Mouse (Mus musculus) hematopoietic stem cell, adult 5-6 weeks (primary cell): ENCODE measurements around the gene P3h4. TPM values are rescaled to one million over a fixed set of nuclear protein-coding genes. Genes with fewer than 3 reads are reported as not detected.
A peak's percentile ranks its signal among the peaks of the same experiment; 100 is the strongest.

Experiments used
- ATAC-seq, 2 experiments: fragments of 125-278 bp in 1 of 2; replicated peaks in 1 of 2; 2 replicates each; pipeline ENCODE4 v1.8.0; 2016 to 2017; ENCODE audit warnings: inconsistent platforms in 2 of 2, mild to moderate bottlenecking in 2 of 2, moderate number of reproducible peaks in 2 of 2, low read depth in 1 of 2, moderate TSS enrichment in 1 of 2; ENCODE audit not compliant: low FRiP score in 2 of 2, poor library complexity in 2 of 2, severe bottlenecking in 2 of 2, insufficient read depth in 1 of 2, low TSS enrichment in 1 of 2
- total RNA-seq: library from RNA; stranded (forward); fragments of 172-1452, 232-1000 nt; gene quantifications from 2 replicates; pipeline ENCODE4 v1.2.3, GENCODE M21; 2017

P3h4 gene
- total RNA-seq: 0.65 and 2.7 TPM in 2 replicates

DNA sequence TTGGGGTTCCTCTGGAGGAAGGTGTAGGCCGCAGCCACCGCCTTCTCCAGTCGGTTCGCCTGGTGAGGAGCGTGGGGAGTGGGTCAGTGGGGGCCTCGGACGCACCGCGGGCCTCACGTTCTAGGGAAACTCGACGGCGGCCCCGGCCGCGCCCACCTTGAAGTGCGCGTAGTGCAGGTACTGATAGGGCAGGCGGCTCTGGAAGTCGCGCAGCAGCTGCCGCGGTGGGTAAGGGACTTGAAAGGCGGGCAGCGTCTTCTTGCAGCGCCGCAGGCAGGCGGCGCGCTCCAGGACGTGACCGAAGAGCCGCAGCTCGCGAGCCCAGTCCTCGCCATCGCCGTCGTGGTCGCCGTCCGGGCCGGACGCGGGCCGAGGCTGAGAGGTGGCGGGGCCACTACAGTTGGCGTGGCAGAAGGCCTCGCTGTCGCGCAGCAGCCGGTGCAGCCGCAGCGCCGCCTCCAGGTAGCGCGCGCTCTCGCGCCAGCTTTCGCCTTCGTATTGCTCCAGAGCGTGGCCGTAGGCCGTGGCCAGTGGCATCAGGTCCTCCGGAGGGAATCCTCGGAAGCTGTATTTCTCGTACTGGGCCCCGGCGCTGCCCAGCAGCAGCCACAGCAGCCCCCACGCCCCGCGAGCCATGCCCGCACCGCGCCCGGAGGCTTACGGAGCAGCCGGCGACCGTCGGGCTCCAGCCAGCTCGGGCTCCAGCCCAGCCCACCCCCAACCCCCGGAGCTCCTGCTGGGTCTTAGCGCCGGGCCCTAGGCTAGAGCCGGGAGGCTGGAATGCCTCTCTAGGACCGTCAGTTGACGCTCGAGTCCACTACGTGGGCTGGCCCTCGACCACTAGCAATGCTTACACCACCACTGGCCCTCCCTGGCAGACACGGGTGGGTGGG is at the start of gene P3h4:
TSS of gene P3h4 (minus strand) at position 816 of the 893 bp plus-strand sequence.
- peak; percentile 19 to 64; a peak in 2 of 4 replicates for ATAC-seq

DNA sequence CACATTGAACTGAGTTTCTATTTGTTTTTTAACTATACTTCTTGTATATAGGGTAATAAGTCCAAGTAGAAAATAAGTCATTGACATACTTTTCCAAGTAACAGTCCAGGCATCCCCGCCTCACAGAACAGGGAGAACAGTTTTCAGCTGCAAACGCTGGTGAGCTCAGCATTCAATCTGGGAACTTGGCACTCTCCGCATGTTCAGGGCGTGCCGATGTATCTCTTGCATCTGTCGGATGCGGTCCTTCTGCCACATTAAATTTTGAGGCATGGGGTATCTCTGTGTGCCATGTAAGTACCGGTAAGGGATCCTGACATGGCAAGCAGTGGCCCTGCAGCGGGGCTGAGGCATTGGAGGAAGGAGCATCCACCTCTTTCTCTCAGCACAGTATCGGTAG is 48.1 kb upstream of the P3h4 start:
- no peak for ATAC-seq

- ATAC-seq: no peak
Observed at GRCm38 (mm10) chr11:100457711-100458110, 43.1 kb upstream of the P3h4 start.

GRCm38 (mm10) chr11:100457247-100457646 is 42.6 kb upstream of the P3h4 start:
- ATAC-seq: no peak

DNA sequence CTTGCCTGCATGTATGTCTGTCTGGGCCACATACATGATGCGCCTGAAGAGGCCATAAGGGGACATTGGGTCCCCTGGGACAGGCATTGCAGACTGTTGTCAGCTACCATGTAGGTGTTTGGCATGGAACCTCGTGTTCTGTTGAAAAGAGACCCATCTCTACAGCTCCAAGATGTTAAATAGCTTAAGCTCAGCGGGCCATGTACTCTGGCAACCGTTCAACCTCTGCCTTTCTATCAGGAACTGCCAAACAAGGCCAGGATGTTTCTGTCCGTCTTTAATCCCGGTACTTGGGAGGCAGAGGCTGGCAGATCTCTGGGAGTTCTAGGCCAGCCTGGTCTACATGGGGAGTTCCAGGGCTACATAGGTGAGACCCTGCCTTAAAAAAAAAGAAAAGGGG is 28.0 kb upstream of the P3h4 start:
- ATAC-seq: no peak

GRCm38 (mm10) chr11:100441797-100442196 is 27.2 kb upstream of the P3h4 start, which contains the start of the genes Nt5c3b and Klhl10:
Gene Nt5c3b (minus strand): TSS chr11:100441808.
Gene Klhl10 (plus strand): TSS chr11:100441917.
- no peak for ATAC-seq

DNA sequence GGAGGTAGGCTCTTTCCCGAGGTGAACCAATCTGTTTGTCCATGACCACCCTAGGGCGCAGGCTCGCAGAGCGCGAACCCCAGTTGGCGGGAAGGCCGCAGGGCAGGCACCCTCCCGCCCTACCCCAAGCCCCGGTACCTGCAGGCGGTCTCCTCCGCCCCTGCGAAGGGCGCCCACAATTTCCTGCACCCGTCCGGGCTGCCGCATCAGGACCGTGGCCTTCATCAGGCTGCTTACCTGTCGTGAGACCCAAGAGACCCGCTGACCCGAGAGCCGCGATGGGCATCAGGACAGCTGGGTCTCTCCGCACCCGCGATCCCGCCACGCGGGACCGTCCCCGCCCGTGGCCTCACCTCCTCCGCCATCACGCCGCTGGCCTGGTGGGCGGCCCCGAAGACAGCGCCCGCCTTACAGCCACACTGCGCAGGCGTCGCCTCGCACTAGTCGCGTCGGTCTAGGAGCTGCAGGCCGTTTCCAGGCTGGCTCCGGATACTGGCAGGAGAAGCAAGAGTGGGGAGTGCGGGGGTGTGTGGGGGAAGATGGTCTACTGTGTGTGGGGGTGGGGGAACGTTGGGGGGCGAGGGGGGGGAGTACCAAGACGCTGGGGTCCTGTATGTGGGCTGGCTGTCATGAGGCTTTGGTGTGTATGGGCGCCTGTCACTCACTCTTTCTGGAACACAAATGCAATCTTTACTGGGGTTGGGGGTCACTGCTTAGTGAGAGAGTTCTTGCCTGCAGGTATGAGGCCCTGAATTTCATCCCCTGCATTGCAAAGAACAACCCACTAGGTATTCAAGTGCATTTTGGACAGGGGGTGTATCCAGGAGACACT is 26.3 kb upstream of the P3h4 start:
- ATAC-seq: peak; percentile 78 to 93

- no peak for ATAC-seq
Observed at GRCm38 (mm10) chr11:100437901-100438300, 23.3 kb upstream of the P3h4 start.

GRCm38 (mm10) chr11:100435678-100436246 is 21.1 kb upstream of the P3h4 start:
- no peak for ATAC-seq

GRCm38 (mm10) chr11:100432002-100432401 is 17.4 kb upstream of the P3h4 start:
- ATAC-seq: no peak

GRCm38 (mm10) chr11:100430052-100430451 is 15.4 kb upstream of the P3h4 start:
- no peak for ATAC-seq

- ATAC-seq: no peak
Observed at GRCm38 (mm10) chr11:100428612-100429199, 14.1 kb upstream of the P3h4 start.

GRCm38 (mm10) chr11:100426820-100427219 is 12.2 kb upstream of the P3h4 start:
- ATAC-seq: no peak; a peak in 1 of 4 replicates

DNA sequence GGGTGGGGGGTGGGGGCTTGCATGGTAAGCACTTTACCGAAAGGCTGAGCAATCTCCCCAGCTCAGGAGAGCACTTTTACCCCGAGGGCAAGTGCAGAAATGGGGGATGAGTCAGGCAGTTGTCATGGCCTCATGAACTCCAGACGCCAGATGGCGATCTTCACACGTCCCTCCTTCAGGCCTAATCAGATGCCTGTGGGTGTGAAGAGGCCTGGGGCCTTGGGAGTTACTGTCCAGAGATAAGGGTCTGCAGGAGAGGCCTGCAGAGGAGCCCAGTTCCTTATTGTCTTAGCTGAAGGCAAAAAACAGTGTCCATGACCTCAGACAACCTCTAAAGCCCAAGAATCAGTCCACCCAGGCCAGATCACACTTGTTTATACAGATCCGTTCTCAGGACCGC is 11.2 kb upstream of the P3h4 start:
- peak in 1 of 2 experiments; percentile 44; a peak in 1 of 4 replicates for ATAC-seq

DNA sequence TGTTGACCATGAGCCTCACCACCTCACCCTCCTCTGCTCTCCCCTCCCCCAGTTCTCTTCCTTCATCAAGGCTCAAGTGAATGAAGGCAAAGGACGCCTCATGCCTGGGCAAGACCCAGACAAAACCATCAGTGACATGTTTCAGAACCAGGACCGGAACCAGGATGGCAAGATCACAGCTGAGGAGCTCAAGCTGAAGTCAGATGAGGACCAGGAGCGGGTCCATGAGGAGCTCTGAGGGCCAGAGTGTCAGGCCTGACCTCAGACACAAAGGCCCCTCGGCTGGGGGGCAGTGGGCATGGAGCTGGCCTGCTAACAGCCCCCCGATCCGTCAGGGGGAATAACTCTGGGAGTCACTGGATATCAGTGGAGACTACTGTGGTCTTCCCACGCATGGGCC is 9.2 kb upstream of the P3h4 start:
- ATAC-seq: no peak

GRCm38 (mm10) chr11:100421537-100421936 is 6.9 kb upstream of the P3h4 start:
- ATAC-seq: no peak
